Mouse (Mus musculus) megakaryocyte, embryonic 14.5 days (primary cell): ENCODE results near the gene Tgfbr3.

Source experiments
- FLI1 ChIP-seq: IDR thresholded peaks from 2 replicates; pipeline ENCODE4 v1.6.1; 2012; ENCODE audit warnings: low read length, inconsistent platforms, mixed read lengths
- GATA1 ChIP-seq: IDR thresholded peaks from 3 replicates; pipeline ENCODE4 v1.6.1; 2012; ENCODE audit warnings: mixed read lengths, low read length, inconsistent platforms, borderline replicate concordance

GRCm38 (mm10) chr5:107147413-107147812 lies 142.0 kb downstream of the Tgfbr3 start:
- no peak for TF ChIP-seq GATA1
- no peak for TF ChIP-seq FLI1
